Mouse (Mus musculus): ENCODE data around the gene Glt28d2. TPM values are rescaled to one million over a fixed set of nuclear protein-coding genes. Genes with fewer than 3 reads are reported as not detected.

Gene Glt28d2
- polyA plus RNA-seq, 1 experiment: 0.66 TPM

GRCm38 (mm10) chr3:85842881-85843218 lies 44.5 kb downstream of the Glt28d2 start:
- Histone ChIP-seq H3K4me3 (ENCODE audit: low read depth, low read length) (no peak overlapping the region), H3K36me3 (ENCODE audit: control insufficient read depth, insufficient read depth, low read length, poor library complexity, severe bottlenecking) (no peaks in the 10 kb centered on the region), H3K27ac (ENCODE audit: insufficient read depth, low read length) (no peak overlapping the region), H3K9me3 (replicated peaks; ENCODE audit: control insufficient read depth, insufficient read depth, low read length, poor library complexity, severe bottlenecking) (peaks cover 7% of the 10 kb centered on the region; the same call in 1 of the 2 replicates), H3K9ac (ENCODE audit: low read depth, poor library complexity, severe bottlenecking) (no peak overlapping the region), H3K4me1 (ENCODE audit: control insufficient read depth, insufficient read depth, low read length) (no peaks in the 10 kb centered on the region), H3K27me3 (ENCODE audit: control insufficient read depth, insufficient read depth, low read length, poor library complexity, severe bottlenecking) (no peaks in the 10 kb centered on the region)
- TF ChIP-seq CTCF (IDR thresholded peaks at IDR 0.05; ENCODE audit: low read depth, low read length) (no peak), EP300 (IDR thresholded peaks at IDR 0.05; ENCODE audit: insufficient read depth, low read depth, low read length) (no peak), POLR2A (IDR thresholded peaks at IDR 0.05; ENCODE audit: insufficient read depth, low read length) (no peak)

- Histone ChIP-seq H3K9ac (ENCODE audit: low read depth, poor library complexity, severe bottlenecking) (no peak overlapping the region), H3K4me3 (ENCODE audit: low read depth, low read length) (no peak overlapping the region), H3K9me3 (replicated peaks; ENCODE audit: control insufficient read depth, insufficient read depth, low read length, poor library complexity, severe bottlenecking) (peaks cover 7% of the 10 kb centered on the region; the same call in 1 of the 2 replicates), H3K4me1 (ENCODE audit: control insufficient read depth, insufficient read depth, low read length) (no peaks in the 10 kb centered on the region), H3K27me3 (ENCODE audit: control insufficient read depth, insufficient read depth, low read length, poor library complexity, severe bottlenecking) (no peaks in the 10 kb centered on the region), H3K27ac (ENCODE audit: insufficient read depth, low read length) (no peak overlapping the region), H3K36me3 (ENCODE audit: control insufficient read depth, insufficient read depth, low read length, poor library complexity, severe bottlenecking) (no peaks in the 10 kb centered on the region)
- TF ChIP-seq CTCF (IDR thresholded peaks at IDR 0.05; ENCODE audit: low read depth, low read length) (no peak), POLR2A (IDR thresholded peaks at IDR 0.05; ENCODE audit: insufficient read depth, low read length) (no peak), EP300 (IDR thresholded peaks at IDR 0.05; ENCODE audit: insufficient read depth, low read depth, low read length) (no peak)
Measured at GRCm38 (mm10) chr3:85842177-85842880, 45.0 kb downstream of the Glt28d2 start.

GRCm38 (mm10) chr3:85841454-85842176 lies 45.7 kb downstream of the Glt28d2 start:
- Histone ChIP-seq H3K36me3 (ENCODE audit: control insufficient read depth, insufficient read depth, low read length, poor library complexity, severe bottlenecking) (no peaks in the 10 kb centered on the region), H3K4me3 (ENCODE audit: low read depth, low read length) (no peak overlapping the region), H3K27me3 (ENCODE audit: control insufficient read depth, insufficient read depth, low read length, poor library complexity, severe bottlenecking) (no peaks in the 10 kb centered on the region), H3K9ac (ENCODE audit: low read depth, poor library complexity, severe bottlenecking) (no peak overlapping the region), H3K9me3 (replicated peaks; ENCODE audit: control insufficient read depth, insufficient read depth, low read length, poor library complexity, severe bottlenecking) (peaks cover 7% of the 10 kb centered on the region; the same call in 1 of the 2 replicates), H3K27ac (ENCODE audit: insufficient read depth, low read length) (peak overlapping the region; percentile 56), H3K4me1 (ENCODE audit: control insufficient read depth, insufficient read depth, low read length) (no peaks in the 10 kb centered on the region)
- TF ChIP-seq CTCF (IDR thresholded peaks at IDR 0.05; ENCODE audit: low read depth, low read length): no peak
- TF ChIP-seq POLR2A (IDR thresholded peaks at IDR 0.05; ENCODE audit: insufficient read depth, low read length): no peak
- no peak for TF ChIP-seq EP300 (IDR thresholded peaks at IDR 0.05; ENCODE audit: insufficient read depth, low read depth, low read length)

GRCm38 (mm10) chr3:85833627-85834026 lies 53.7 kb downstream of the Glt28d2 start:
- TF ChIP-seq POLR2A (IDR thresholded peaks at IDR 0.05; ENCODE audit: insufficient read depth, low read length) (no peak), CTCF (IDR thresholded peaks at IDR 0.05; ENCODE audit: low read depth, low read length) (no peak)
- Histone ChIP-seq H3K9me3 (replicated peaks; ENCODE audit: control insufficient read depth, insufficient read depth, low read length, poor library complexity, severe bottlenecking) (no peaks in the 10 kb centered on the region; the same call in 1 of the 2 replicates), H3K9ac (ENCODE audit: low read depth, poor library complexity, severe bottlenecking) (no peak overlapping the region), H3K36me3 (ENCODE audit: control insufficient read depth, insufficient read depth, low read length, poor library complexity, severe bottlenecking) (no peaks in the 10 kb centered on the region), H3K27me3 (ENCODE audit: control insufficient read depth, insufficient read depth, low read length, poor library complexity, severe bottlenecking) (no peaks in the 10 kb centered on the region), H3K27ac (ENCODE audit: insufficient read depth, low read length) (no peak overlapping the region), H3K4me1 (ENCODE audit: control insufficient read depth, insufficient read depth, low read length) (peaks cover 5% of the 10 kb centered on the region), H3K4me3 (ENCODE audit: low read depth, low read length) (no peak overlapping the region)

GRCm38 (mm10) chr3:85832490-85833155 lies 54.7 kb downstream of the Glt28d2 start:
- no peak overlapping the region for H3K9ac ChIP-seq (ENCODE audit: low read depth, poor library complexity, severe bottlenecking)
- H3K36me3 ChIP-seq (ENCODE audit: control insufficient read depth, insufficient read depth, low read length, poor library complexity, severe bottlenecking): no peaks in the 10 kb centered on the region
- H3K4me3 ChIP-seq (ENCODE audit: low read depth, low read length): no peak overlapping the region
- peak overlapping the region; percentile 3; the same call in 1 of the 2 replicates for H3K27ac ChIP-seq (ENCODE audit: insufficient read depth, low read length)
- no peaks in the 10 kb centered on the region for H3K9me3 ChIP-seq (replicated peaks; ENCODE audit: control insufficient read depth, insufficient read depth, low read length, poor library complexity, severe bottlenecking)
- peaks cover 5% of the 10 kb centered on the region for H3K4me1 ChIP-seq (ENCODE audit: control insufficient read depth, insufficient read depth, low read length)
- no peaks in the 10 kb centered on the region for H3K27me3 ChIP-seq (ENCODE audit: control insufficient read depth, insufficient read depth, low read length, poor library complexity, severe bottlenecking)
- TF ChIP-seq EP300 (IDR thresholded peaks at IDR 0.05; ENCODE audit: insufficient read depth, low read depth, low read length) (0 out of 2 replicates have a peak, but pooled peaks have one; percentile 7), POLR2A (IDR thresholded peaks at IDR 0.05; ENCODE audit: insufficient read depth, low read length) (no peak), CTCF (IDR thresholded peaks at IDR 0.05; ENCODE audit: low read depth, low read length) (no peak)
